Comparison of ENCODE assay signal across 18 mouse cellular contexts in genomic region chr13:30174586-30174985, GRCm38 (mm10).
"Had no signal": no experiment of that assay in that cellular context is flagged by ENCODE, and none has a peak within 500 bp of the region (broad histone marks: within the 10 kb centered on the region; RNA-seq: fewer than 3 reads in every experiment).

No protein-coding gene starts in this region.

- DNase-seq: gastrocnemius, adult 2 months; gastrocnemius, postnatal 10 days; gastrocnemius, postnatal 25 days; heart, adult 11 months; heart, adult 2 months; heart, postnatal 14 days; heart, postnatal 36 days; kidney, adult 11 months; kidney, adult 2 months; kidney, adult 9 months; kidney, postnatal 14 days; kidney, postnatal 36 days; layer of hippocampus, adult 9-11 months; layer of hippocampus, postnatal 36 days; left cerebral cortex, postnatal 4 days had no signal

- ATAC-seq: hindbrain, postnatal 0 days; intestine, embryonic 16.5 days; liver, embryonic 12.5 days had no signal
